Mouse (Mus musculus) heart, adult 8-10 months (tissue): Measurements from ENCODE around the gene Banp. TPM values are rescaled to one million over a fixed set of nuclear protein-coding genes. Genes with fewer than 3 reads are reported as not detected.

Experiments
- DNase-seq: peaks from one replicate; pipeline ENCODE4 v3.0.0; 2022; ENCODE audit warnings: low spot score
- total RNA-seq, 4 experiments: library from RNA; stranded (reverse); gene quantifications; 2 replicates each; pipeline ENCODE4 v1.2.4; 2022

Banp gene
- total RNA-seq, result 10 to 100 TPM in 3 of 4 experiments, 1 to 10 TPM in 1; 7.6 to 24.8 (median 17.2) TPM

GRCm38 (mm10) chr8:121949222-121949800, at the start of gene Banp:
Gene Banp (plus strand): TSS chr8:121949750.
- no peak for DNase-seq

- DNase-seq, result no peak
Measured at GRCm38 (mm10) chr8:121901498-121902236, 47.9 kb upstream of the Banp start.

- DNase-seq, result no peak
Measured at GRCm38 (mm10) chr8:121903977-121904376, 45.6 kb upstream of the Banp start.

GRCm38 (mm10) chr8:121904999-121905398, 44.6 kb upstream of the Banp start:
- no peak for DNase-seq

GRCm38 (mm10) chr8:121905420-121905819, 44.1 kb upstream of the Banp start:
- no peak for DNase-seq

GRCm38 (mm10) chr8:121905864-121906263, 43.7 kb upstream of the Banp start:
- DNase-seq, result no peak

GRCm38 (mm10) chr8:121906542-121907512, 42.7 kb upstream of the Banp start:
- no peak for DNase-seq

- DNase-seq, result peak; percentile 93
Measured at GRCm38 (mm10) chr8:121907587-121908248, 41.8 kb upstream of the Banp start, which contains the start of gene Slc7a5. Gene Slc7a5 (minus strand): TSS chr8:121907694.

- no peak for DNase-seq
Measured at GRCm38 (mm10) chr8:121908378-121909147, 41.0 kb upstream of the Banp start.

- no peak for DNase-seq
Measured at GRCm38 (mm10) chr8:121909148-121909541, 40.4 kb upstream of the Banp start.

- peak; percentile 70 for DNase-seq
Measured at GRCm38 (mm10) chr8:121909663-121910062, 39.9 kb upstream of the Banp start.

- DNase-seq, result no peak
Measured at GRCm38 (mm10) chr8:121911400-121911799, 38.1 kb upstream of the Banp start.

- no peak for DNase-seq
Measured at GRCm38 (mm10) chr8:121911987-121912386, 37.6 kb upstream of the Banp start.

- DNase-seq, result no peak
Measured at GRCm38 (mm10) chr8:121912831-121913230, 36.7 kb upstream of the Banp start.

GRCm38 (mm10) chr8:121913378-121913777, 36.2 kb upstream of the Banp start:
- DNase-seq, result no peak

GRCm38 (mm10) chr8:121919158-121919557, 30.4 kb upstream of the Banp start:
- DNase-seq, result no peak

GRCm38 (mm10) chr8:121919731-121920130, 29.8 kb upstream of the Banp start:
- DNase-seq, result no peak

- DNase-seq, result no peak
Measured at GRCm38 (mm10) chr8:121921582-121921981, 28.0 kb upstream of the Banp start.

- peak; percentile 48 for DNase-seq
Measured at GRCm38 (mm10) chr8:121922101-121922500, 27.4 kb upstream of the Banp start.

GRCm38 (mm10) chr8:121924681-121925080, 24.9 kb upstream of the Banp start:
- no peak for DNase-seq

GRCm38 (mm10) chr8:121925624-121926023, 23.9 kb upstream of the Banp start:
- peak; percentile 74 for DNase-seq
